Mouse (Mus musculus) CH12.LX (cell line): ENCODE results near the gene Fcmr. TPM values are rescaled to one million over a fixed set of nuclear protein-coding genes. Genes with fewer than 3 reads are reported as not detected.

Experiments used
- DNase-seq: peaks from one replicate; pipeline ENCODE4 v3.0.0-alpha.2; 2013; ENCODE audit errors: extremely low read depth
- H3K27ac ChIP-seq: 2 replicates; pipeline ENCODE4 v1.5.1; 2012; ENCODE audit warnings: low read depth, mild to moderate bottlenecking, control low read depth, moderate library complexity; ENCODE audit not compliant: insufficient read depth
- H3K27me3 ChIP-seq: replicated peaks from 2 replicates; pipeline ENCODE3; 2012; ENCODE audit warnings: inconsistent platforms
- H3K36me3 ChIP-seq, 2 experiments: replicated peaks in 1 of 2; 2 replicates each; pipeline versions ENCODE3 to v1.6.1; 2012; ENCODE audit warnings: inconsistent platforms in 1 of 2, low read length in 1 of 2, mild to moderate bottlenecking in 1 of 2, mixed read lengths in 1 of 2, moderate library complexity in 1 of 2; ENCODE audit not compliant: control insufficient read depth in 1 of 2, insufficient read depth in 1 of 2
- H3K4me1 ChIP-seq, 2 experiments: 2 replicates each; pipeline ENCODE4 v1.6.1; 2012; ENCODE audit warnings: inconsistent platforms in 1 of 2, moderate library complexity in 1 of 2; ENCODE audit not compliant: insufficient read depth in 2 of 2, control insufficient read depth in 1 of 2
- H3K4me2 ChIP-seq: 2 replicates; pipeline ENCODE4 v1.6.1; 2012; ENCODE audit warnings: low read depth, mild to moderate bottlenecking, control low read depth; ENCODE audit not compliant: poor library complexity, insufficient read depth, severe bottlenecking
- H3K4me3 ChIP-seq, 3 experiments: fragments of 150-350 bp in 1 of 3; sonication (generic) in 1 of 3; replicated peaks in 1 of 3; 2 replicates each; pipeline versions ENCODE3 to v1.5.1; 2011 to 2012; ENCODE audit warnings: low read depth in 2 of 3, low read length in 2 of 3, mild to moderate bottlenecking in 2 of 3, moderate library complexity in 2 of 3, control low read depth in 1 of 3, improper control_type of control experiment in 1 of 3, inconsistent platforms in 1 of 3, mixed read lengths in 1 of 3; ENCODE audit not compliant: poor library complexity in 1 of 3
- H3K79me2 ChIP-seq: replicated peaks from 2 replicates; pipeline ENCODE4 v1.6.1; 2012; ENCODE audit warnings: mild to moderate bottlenecking, moderate library complexity; ENCODE audit not compliant: control insufficient read depth, poor library complexity, insufficient read depth, severe bottlenecking; ENCODE audit errors: extremely low read depth
- H3K9ac ChIP-seq: 2 replicates; pipeline ENCODE4 v1.6.1; 2012; ENCODE audit warnings: low read depth, mild to moderate bottlenecking, control low read depth, moderate library complexity; ENCODE audit not compliant: insufficient read depth
- H3K9me3 ChIP-seq: replicated peaks from 2 replicates; pipeline ENCODE3; 2012; ENCODE audit warnings: low read length, inconsistent platforms, mixed read lengths
- BHLHE40 ChIP-seq: IDR thresholded peaks from 2 replicates; pipeline ENCODE4 v1.6.1; 2011; ENCODE audit warnings: mild to moderate bottlenecking, low read depth, low read length, improper control_type of control experiment
- CHD1 ChIP-seq: IDR thresholded peaks from 2 replicates; pipeline ENCODE4 v1.6.1; 2012; ENCODE audit warnings: low read depth, low read length, improper control_type of control experiment, inconsistent platforms
- CHD2 ChIP-seq: IDR thresholded peaks from 2 replicates; pipeline ENCODE4 v1.6.1; 2011; ENCODE audit warnings: low read length, improper control_type of control experiment
- CTCF ChIP-seq, 2 experiments: IDR thresholded peaks in 1 of 2; conservative IDR thresholded peaks in 1 of 2; 2 replicates each; pipeline ENCODE4 v1.5.1; 2011 to 2012; ENCODE audit warnings: low read depth in 2 of 2, low read length in 2 of 2, improper control_type of control experiment in 1 of 2, inconsistent platforms in 1 of 2, mild to moderate bottlenecking in 1 of 2, moderate library complexity in 1 of 2
- ELF1 ChIP-seq: IDR thresholded peaks from 2 replicates; pipeline ENCODE4 v1.6.1; 2014; ENCODE audit warnings: low read depth, mild to moderate bottlenecking, inconsistent platforms, low read length, improper control_type of control experiment
- EP300 ChIP-seq: IDR thresholded peaks from 2 replicates; pipeline ENCODE4 v1.6.1; 2011; ENCODE audit warnings: low read length, improper control_type of control experiment
- GABPA ChIP-seq: IDR thresholded peaks from 2 replicates; pipeline ENCODE4 v1.6.1; 2012; ENCODE audit warnings: low read depth, low read length, improper control_type of control experiment, inconsistent platforms; ENCODE audit not compliant: insufficient replicate concordance
- HCFC1 ChIP-seq: IDR thresholded peaks from 2 replicates; pipeline ENCODE4 v1.6.1; 2012; ENCODE audit warnings: low read depth, mild to moderate bottlenecking, inconsistent platforms, low read length, improper control_type of control experiment
- KAT2A ChIP-seq: IDR thresholded peaks from 2 replicates; pipeline ENCODE4 v1.6.1; 2012; ENCODE audit warnings: low read length, improper control_type of control experiment, inconsistent platforms; ENCODE audit not compliant: insufficient replicate concordance
- MAFK ChIP-seq: IDR thresholded peaks from 2 replicates; pipeline ENCODE4 v1.6.1; 2011; ENCODE audit warnings: low read length, improper control_type of control experiment; ENCODE audit not compliant: insufficient replicate concordance
- MAZ ChIP-seq: IDR thresholded peaks from 2 replicates; pipeline ENCODE4 v1.6.1; 2012; ENCODE audit warnings: low read depth, mild to moderate bottlenecking, inconsistent platforms, low read length, improper control_type of control experiment, moderate library complexity
- MYC ChIP-seq: IDR thresholded peaks from 2 replicates; pipeline ENCODE4 v1.6.1; 2011; ENCODE audit warnings: low read depth, mild to moderate bottlenecking, improper control_type of control experiment, low read length
- NELFE ChIP-seq: IDR thresholded peaks from 2 replicates; pipeline ENCODE4 v1.6.1; 2011; ENCODE audit warnings: low read depth, low read length, improper control_type of control experiment
- NRF1 ChIP-seq: IDR thresholded peaks from 2 replicates; pipeline ENCODE4 v1.6.1; 2014; ENCODE audit warnings: low read depth, mild to moderate bottlenecking, inconsistent platforms, low read length, improper control_type of control experiment, moderate library complexity
- PAX5 ChIP-seq: IDR thresholded peaks from 2 replicates; pipeline ENCODE4 v1.6.1; 2012; ENCODE audit warnings: low read length, inconsistent platforms, mixed read lengths
- RCOR1 ChIP-seq: conservative IDR thresholded peaks from 2 replicates; pipeline ENCODE4 v1.6.1; 2012; ENCODE audit warnings: low read depth, mild to moderate bottlenecking, inconsistent platforms, low read length, improper control_type of control experiment
- ZMIZ1 ChIP-seq: IDR thresholded peaks from 2 replicates; pipeline ENCODE4 v1.6.1; 2012; ENCODE audit warnings: low read depth, mild to moderate bottlenecking, inconsistent platforms, low read length, improper control_type of control experiment
- dilution Hi-C: fragments of 300-500 bp; cut with MboI; formaldehyde crosslinking; loops from 2 replicates; pipeline ENCODE4 v1.14.3; 2020; ENCODE audit warnings: low sequenced_read_pairs; ENCODE audit not compliant: extremely low pct_unique_long_range_greater_than_20kb, extremely low pct_ligation_motif_present
- in situ Hi-C: fragments of 300-500 bp; cut with MboI; formaldehyde crosslinking; loops from 3 replicates; pipeline ENCODE4 v1.14.3; 2019; ENCODE audit warnings: low sequenced_read_pairs, low pct_ligation_motif_present, low pct_unique_long_range_greater_than_20kb, mixed read lengths
- polyA plus RNA-seq: library from polyadenylated mRNA; unstranded; fragments of >175 nt; gene quantifications from 2 replicates; pipeline ENCODE4 v1.2.1, GENCODE M21; 2012; ENCODE audit warnings: low read depth; ENCODE audit not compliant: insufficient read length
- total RNA-seq, 2 experiments: library from RNA; depleted of rRNA; stranded (reverse); fragments of 300-350 nt in 1 of 2; fragments of >200 nt in 1 of 2; gene quantifications; 2 replicates each; pipeline ENCODE4 v1.2.3; 2012 to 2014

The Fcmr gene
- total and polyA plus RNA-seq, 3 experiments: 0.21 to 0.96 (median 0.56) TPM

DNA sequence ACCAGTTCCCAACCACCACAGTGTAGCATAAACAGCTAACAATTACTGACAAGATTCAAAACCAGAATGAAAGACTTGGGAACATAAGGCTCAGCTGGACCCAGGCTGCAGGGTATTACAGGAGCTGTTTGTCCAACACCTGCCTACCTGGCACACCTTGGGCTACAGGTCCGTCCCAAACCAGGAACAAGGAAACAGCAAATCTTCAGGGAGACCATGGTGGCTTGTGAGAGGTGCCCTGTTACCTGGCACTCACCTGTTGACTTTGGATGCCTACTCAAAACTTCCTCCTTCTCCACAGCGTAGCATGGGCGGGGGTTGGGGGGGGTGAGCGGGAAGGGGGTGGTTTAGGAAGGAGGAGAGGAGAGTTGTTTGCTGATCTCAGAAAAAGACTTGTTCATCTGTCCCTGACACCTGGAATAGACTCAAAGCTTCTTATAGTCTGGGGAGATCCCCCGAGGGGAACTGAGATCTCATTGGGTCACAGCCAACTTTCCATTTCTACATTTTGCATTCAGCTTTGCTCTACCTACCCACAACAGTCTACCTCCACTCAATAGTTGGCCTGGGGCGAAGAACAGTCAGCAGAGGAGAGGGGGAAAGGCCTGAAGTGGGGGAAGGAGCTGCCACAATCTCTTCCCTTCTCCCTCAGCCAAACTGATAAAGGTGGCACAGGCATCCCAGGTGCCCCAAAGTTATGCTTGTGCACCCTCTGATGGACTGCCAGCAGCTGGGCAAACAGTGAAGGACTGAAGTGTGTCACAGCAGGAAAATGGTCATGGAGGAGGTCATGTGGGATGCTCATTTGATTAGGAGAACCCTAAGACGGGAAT is 44.9 kb upstream of the Fcmr start (continued):
- peak; percentile 92 for TF ChIP-seq EP300
- no peak for TF ChIP-seq HCFC1
- TF ChIP-seq PAX5: no peak
- TF ChIP-seq MAZ: peak; percentile 73
- peak; percentile 72 for TF ChIP-seq MAFK

DNA sequence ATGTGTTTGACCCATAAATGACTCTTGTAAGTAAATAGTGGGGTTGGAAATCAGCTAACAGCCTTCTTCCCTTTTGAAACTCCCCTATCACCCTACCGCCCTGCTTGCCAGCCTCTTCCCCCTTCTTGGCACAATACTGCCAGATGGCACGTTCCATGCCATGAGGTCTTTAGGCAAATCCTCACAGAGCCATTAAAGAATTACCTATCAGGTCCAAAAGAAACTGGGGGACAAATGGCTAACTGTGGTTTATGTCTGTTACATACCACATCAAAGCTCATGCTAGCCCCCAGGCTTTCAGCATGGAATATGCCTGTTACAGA is 44.4 kb upstream of the Fcmr start:
- dilution Hi-C loops (no loop called here), in situ Hi-C loops (no loop called here)
- H3K4me2 ChIP-seq: 0 out of 2 replicates have a peak overlapping the region, but pooled peaks have one; percentile 80
- peak; percentile 31 for DNase-seq
- H3K4me3 ChIP-seq: no peak overlapping the region
- no peaks in the 10 kb centered on the region for H3K36me3 ChIP-seq
- H3K27ac ChIP-seq: peak overlapping the region; percentile 57
- H3K4me1 ChIP-seq: peaks cover 25 to 73% of the 10 kb centered on the region in 2 experiments
- H3K27me3 ChIP-seq: no peaks in the 10 kb centered on the region
- TF ChIP-seq KAT2A (no peak), BHLHE40 (peak; percentile 61; the same call in 1 of the 2 replicates), GABPA (no peak), ELF1 (no peak), NRF1 (0 out of 2 replicates have a peak, but pooled peaks have one; percentile 14), CHD2 (no peak), MAZ (no peak), ZMIZ1 (no peak), CHD1 (no peak; the same call in 1 of the 2 replicates), RCOR1 (no peak)
- TF ChIP-seq, all 38 proteins: peak for 2
- Histone ChIP-seq H3K79me2 (no peaks in the 10 kb centered on the region), H3K9me3 (no peaks in the 10 kb centered on the region), H3K9ac (no peak overlapping the region)

DNA sequence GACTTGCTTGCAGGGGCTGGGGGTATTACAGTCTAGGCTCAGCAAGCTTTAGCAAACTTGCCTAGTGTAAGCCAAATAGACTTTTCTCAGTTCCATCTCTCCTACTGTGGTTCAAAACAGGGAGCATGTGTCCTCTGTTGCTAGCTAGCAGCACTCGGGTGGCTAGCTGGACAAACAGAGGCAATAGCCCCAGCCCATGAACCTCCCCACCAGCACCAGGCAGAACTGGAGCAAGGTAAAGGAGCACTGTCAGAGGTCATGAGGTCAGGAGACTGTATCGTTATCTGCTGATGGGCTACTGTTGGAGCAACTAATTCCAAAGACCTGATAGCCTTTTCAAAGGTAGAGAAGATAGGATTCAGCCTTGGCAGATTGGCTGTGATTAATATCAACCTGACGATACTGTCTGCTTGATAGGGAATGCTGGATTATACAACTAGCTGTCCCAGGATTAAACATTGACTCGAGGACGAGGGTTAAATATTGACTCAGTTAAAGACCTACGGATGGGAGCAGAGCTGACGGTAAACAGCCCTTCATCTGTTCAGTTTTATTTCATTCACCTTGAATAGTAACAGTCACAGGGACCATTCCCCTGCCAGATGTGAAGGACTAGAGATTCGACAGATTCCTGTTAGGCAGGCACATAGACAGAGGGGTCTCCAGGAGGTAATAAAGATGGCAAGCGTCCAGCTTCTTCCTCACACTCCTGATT is 43.4 kb upstream of the Fcmr start:
- H3K9ac ChIP-seq: no peak overlapping the region
- in situ Hi-C loops: no loop called here
- dilution Hi-C loops: no loop called here
- H3K9me3 ChIP-seq: no peaks in the 10 kb centered on the region
- no peak overlapping the region for H3K4me3 ChIP-seq
- no peaks in the 10 kb centered on the region for H3K36me3 ChIP-seq
- peaks cover 27 to 81% of the 10 kb centered on the region in 2 experiments for H3K4me1 ChIP-seq
- H3K4me2 ChIP-seq: no peak overlapping the region
- no peak for DNase-seq
- no peak overlapping the region for H3K27ac ChIP-seq
- H3K79me2 ChIP-seq: no peaks in the 10 kb centered on the region
- no peaks in the 10 kb centered on the region for H3K27me3 ChIP-seq
- TF ChIP-seq NELFE: no peak
- no peak for TF ChIP-seq RCOR1
- TF ChIP-seq KAT2A: no peak
- no peak for TF ChIP-seq MYC
- TF ChIP-seq CTCF (conservative IDR thresholded peaks at IDR 0.05 in 1 of 2, IDR thresholded peaks at IDR 0.05 in 1 of 2; ENCODE audit: low read depth in 2 of 2, low read length in 2 of 2): no peak
- TF ChIP-seq CHD2: no peak
